Mouse (Mus musculus): ENCODE measurements around the gene Tsc22d3. TPM values are rescaled to one million over a fixed set of nuclear protein-coding genes. Genes with fewer than 3 reads are reported as not detected.

The Tsc22d3 gene
- total and polyA plus RNA-seq, 3 experiments, result 8.4 to 32.8 (median 15.2) TPM

DNA sequence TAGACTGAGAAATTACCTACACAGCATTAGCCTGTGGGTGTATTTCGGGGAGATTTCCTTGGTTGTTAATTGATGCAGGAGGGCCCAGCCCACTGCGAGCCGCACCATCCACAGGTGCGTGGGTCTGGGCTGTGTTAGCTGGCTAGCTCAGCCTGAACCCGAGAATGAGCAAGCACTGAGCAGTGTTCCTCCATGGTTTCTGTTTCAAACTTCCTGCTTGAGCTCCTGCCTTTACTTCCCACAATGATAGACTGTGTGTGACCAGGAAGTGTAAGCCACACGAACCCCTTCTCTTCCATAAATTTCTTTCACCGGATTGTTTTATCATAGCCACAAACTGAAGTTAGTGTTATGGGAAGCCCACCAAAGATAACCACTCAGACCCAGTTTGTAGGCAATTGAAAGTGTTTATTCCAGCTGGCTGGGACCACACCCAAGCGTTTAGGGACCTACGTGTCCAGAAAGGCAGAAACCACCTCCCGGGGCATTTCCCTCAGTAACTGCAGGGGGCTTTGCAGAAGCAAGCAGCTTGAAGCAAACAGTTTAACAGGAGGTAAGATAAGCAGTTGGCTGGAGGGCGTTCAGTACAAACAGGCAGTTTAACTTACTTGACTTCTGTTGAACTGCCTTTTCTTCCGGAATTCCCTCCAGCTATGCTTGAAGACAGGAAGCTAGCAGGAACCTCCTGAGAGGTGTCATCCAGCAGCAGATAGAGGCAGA, 24.6 kb upstream of the Tsc22d3 start:
- no peaks in the 10 kb centered on the region for H3K36me3 ChIP-seq (replicated peaks in 1 of 2; ENCODE audit: control insufficient read depth in 1 of 2, insufficient read depth in 1 of 2, low read length in 1 of 2)
- H3K27me3 ChIP-seq (replicated peaks), result no peaks in the 10 kb centered on the region
- no peak overlapping the region for H3K9ac ChIP-seq (ENCODE audit: insufficient read depth, low read depth)
- no peak for DNase-seq (ENCODE audit: extremely low read depth)
- no peak overlapping the region for H3K4me2 ChIP-seq (ENCODE audit: insufficient read depth, low read depth, poor library complexity, severe bottlenecking)
- in situ Hi-C loops (cut with MboI; ENCODE audit: low pct_ligation_motif_present, low pct_unique_long_range_greater_than_20kb, low sequenced_read_pairs), result loop anchor here (25.0 kb wide), 1 partner anchor 212 kb away; no protein-coding TSS in a partner anchor
- TF ChIP-seq TBP (conservative IDR thresholded peaks at IDR 0.05; ENCODE audit: low read depth, low read length) (no peak), ETS1 (conservative IDR thresholded peaks at IDR 0.05; ENCODE audit: low read depth, low read length) (no peak), BHLHE40 (IDR thresholded peaks at IDR 0.05; ENCODE audit: low read depth, low read length) (no peak), ELF1 (IDR thresholded peaks at IDR 0.05; ENCODE audit: low read depth, low read length) (no peak), RAD21 (IDR thresholded peaks at IDR 0.05; ENCODE audit: low read depth, low read length) (no peak), USF1 (IDR thresholded peaks at IDR 0.05; ENCODE audit: low read depth, low read length) (no peak), CHD1 (IDR thresholded peaks at IDR 0.05; ENCODE audit: low read depth, low read length) (no peak), POLR2AphosphoS2 (IDR thresholded peaks at IDR 0.05; ENCODE audit: low read depth, low read length) (no peak), USF2 (conservative IDR thresholded peaks at IDR 0.05; ENCODE audit: low read depth, low read length) (no peak), RCOR1 (conservative IDR thresholded peaks at IDR 0.05; ENCODE audit: low read depth, low read length) (no peak), ZKSCAN1 (IDR thresholded peaks at IDR 0.05; ENCODE audit: borderline replicate concordance, low read depth, low read length) (no peak), MAFK (IDR thresholded peaks at IDR 0.05; ENCODE audit: insufficient replicate concordance, low read length) (no peak), MAX (IDR thresholded peaks at IDR 0.05; ENCODE audit: low read length) (no peak), ZMIZ1 (IDR thresholded peaks at IDR 0.05; ENCODE audit: low read depth, low read length) (no peak), MYC (IDR thresholded peaks at IDR 0.05; ENCODE audit: low read depth, low read length) (no peak)
- no peak overlapping the region for H3K27ac ChIP-seq (ENCODE audit: insufficient read depth, low read depth)
- no peak overlapping the region for H3K4me3 ChIP-seq (replicated peaks in 1 of 3; ENCODE audit: low read depth in 2 of 3, low read length in 2 of 3, poor library complexity in 1 of 3)
- H3K4me1 ChIP-seq (ENCODE audit: control insufficient read depth in 1 of 2, insufficient read depth in 2 of 2), result 0 out of 4 replicates have a peak, but pooled peaks cover 0 to 3% of the 10 kb centered on the region in 2 experiments
- no peaks in the 10 kb centered on the region for H3K79me2 ChIP-seq (replicated peaks; ENCODE audit: control insufficient read depth, extremely low read depth, insufficient read depth, poor library complexity, severe bottlenecking)
- no peaks in the 10 kb centered on the region for H3K9me3 ChIP-seq (replicated peaks; ENCODE audit: low read length)
- dilution Hi-C loops (cut with MboI; ENCODE audit: extremely low pct_ligation_motif_present, extremely low pct_unique_long_range_greater_than_20kb, low sequenced_read_pairs), result no loop called here

DNA sequence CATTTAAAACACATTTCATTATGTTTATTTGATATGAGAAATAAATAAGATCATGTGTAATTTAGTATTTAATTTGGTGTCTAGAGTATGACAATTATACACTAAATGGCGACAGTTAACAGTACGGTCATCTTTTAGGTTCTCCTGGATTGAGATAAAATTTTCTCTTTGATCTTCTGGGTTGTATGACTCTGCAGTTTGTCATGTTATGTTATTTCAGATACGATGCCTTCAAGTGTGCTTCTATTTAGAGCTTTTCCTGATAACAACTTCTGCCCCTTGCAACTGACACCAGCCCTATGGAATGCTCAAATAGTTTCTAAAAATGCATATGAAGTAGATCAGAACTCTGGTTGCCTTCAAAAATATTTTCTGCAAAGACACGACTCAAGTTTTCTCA, 9.5 kb upstream of the Tsc22d3 start:
- no peaks in the 10 kb centered on the region for H3K36me3 ChIP-seq (replicated peaks in 1 of 2; ENCODE audit: control insufficient read depth in 1 of 2, insufficient read depth in 1 of 2, low read length in 1 of 2)
- in situ Hi-C loops (cut with MboI; ENCODE audit: low pct_ligation_motif_present, low pct_unique_long_range_greater_than_20kb, low sequenced_read_pairs), result loop anchor here (10.0 to 25.0 kb wide), 2 partner anchors 227 to 315 kb away; no protein-coding TSS in a partner anchor
- H3K4me1 ChIP-seq (ENCODE audit: control insufficient read depth in 1 of 2, insufficient read depth in 2 of 2), result no peaks in the 10 kb centered on the region
- no peak overlapping the region for H3K27ac ChIP-seq (ENCODE audit: insufficient read depth, low read depth)
- no peak for DNase-seq (ENCODE audit: extremely low read depth)
- H3K4me2 ChIP-seq (ENCODE audit: insufficient read depth, low read depth, poor library complexity, severe bottlenecking), result no peak overlapping the region
- TF ChIP-seq MAX (IDR thresholded peaks at IDR 0.05; ENCODE audit: low read length) (no peak), MYC (IDR thresholded peaks at IDR 0.05; ENCODE audit: low read depth, low read length) (no peak), HCFC1 (IDR thresholded peaks at IDR 0.05; ENCODE audit: low read depth, low read length) (no peak)
- H3K9me3 ChIP-seq (replicated peaks; ENCODE audit: low read length), result no peaks in the 10 kb centered on the region
- H3K27me3 ChIP-seq (replicated peaks), result no peaks in the 10 kb centered on the region
- H3K9ac ChIP-seq (ENCODE audit: insufficient read depth, low read depth), result no peak overlapping the region
- no peaks in the 10 kb centered on the region for H3K79me2 ChIP-seq (replicated peaks; ENCODE audit: control insufficient read depth, extremely low read depth, insufficient read depth, poor library complexity, severe bottlenecking)
- no peak overlapping the region for H3K4me3 ChIP-seq (replicated peaks in 1 of 3; ENCODE audit: low read depth in 2 of 3, low read length in 2 of 3, poor library complexity in 1 of 3)
- dilution Hi-C loops (cut with MboI; ENCODE audit: extremely low pct_ligation_motif_present, extremely low pct_unique_long_range_greater_than_20kb, low sequenced_read_pairs), result no loop called here

All from CH12.LX (cell line).